Mouse (Mus musculus): ENCODE data around the gene Vav3. TPM values are rescaled to one million over a fixed set of nuclear protein-coding genes. Genes with fewer than 3 reads are reported as not detected.

Vav3 gene
- polyA plus RNA-seq, 1 experiment from 2014 or later: 10.4 TPM

- H3K4me2 ChIP-seq (replicated peaks; ENCODE audit: low read depth): 0 out of 2 replicates have a peak overlapping the region, but pooled peaks have one; percentile 18
- H3K9me3 ChIP-seq (ENCODE audit: control insufficient read depth): no peaks in the 10 kb centered on the region
- peak overlapping the region; percentile 63 for H3K27ac ChIP-seq (ENCODE audit: low read depth, low read length)
- peak; percentile 28; the same call in 1 of the 2 replicates for ATAC-seq
- no peaks in the 10 kb centered on the region for H3K4me1 ChIP-seq (replicated peaks; ENCODE audit: control insufficient read depth, insufficient read depth, low read length)
- no peaks in the 10 kb centered on the region for H3K27me3 ChIP-seq (replicated peaks; ENCODE audit: control insufficient read depth, insufficient read depth, low read length)
- no peak overlapping the region for H3K4me3 ChIP-seq (ENCODE audit: low read depth, low read length)
- 15% methylated on average over 7 of the region's 7 CpGs for WGBS
- no peak overlapping the region for H3K9ac ChIP-seq (ENCODE audit: low read depth, low read length)
- TF ChIP-seq CTCF (IDR thresholded peaks at IDR 0.05; ENCODE audit: low read depth): no peak
- no peaks in the 10 kb centered on the region for H3K36me3 ChIP-seq (ENCODE audit: control insufficient read depth, insufficient read depth)
These were observed 238.5 kb downstream of the Vav3 start for GRCm38 (mm10) chr3:109578983-109579382.

- TF ChIP-seq CTCF (IDR thresholded peaks at IDR 0.05; ENCODE audit: low read depth): no peak
- H3K27ac ChIP-seq (ENCODE audit: low read depth, low read length): no peak overlapping the region
- H3K4me2 ChIP-seq (replicated peaks; ENCODE audit: low read depth): no peak overlapping the region
- no peaks in the 10 kb centered on the region for H3K9me3 ChIP-seq (ENCODE audit: control insufficient read depth)
- H3K36me3 ChIP-seq (ENCODE audit: control insufficient read depth, insufficient read depth): no peaks in the 10 kb centered on the region
- ATAC-seq: no peak
- no peaks in the 10 kb centered on the region for H3K4me1 ChIP-seq (replicated peaks; ENCODE audit: control insufficient read depth, insufficient read depth, low read length)
- no peak overlapping the region for H3K9ac ChIP-seq (ENCODE audit: low read depth, low read length)
- H3K4me3 ChIP-seq (ENCODE audit: low read depth, low read length): no peak overlapping the region
- no peaks in the 10 kb centered on the region for H3K27me3 ChIP-seq (replicated peaks; ENCODE audit: control insufficient read depth, insufficient read depth, low read length)
These were observed 245.5 kb downstream of the Vav3 start for GRCm38 (mm10) chr3:109585946-109586345.

- no peak overlapping the region for H3K27ac ChIP-seq (ENCODE audit: low read depth, low read length)
- H3K27me3 ChIP-seq (replicated peaks; ENCODE audit: control insufficient read depth, insufficient read depth, low read length): no peaks in the 10 kb centered on the region
- H3K4me3 ChIP-seq (ENCODE audit: low read depth, low read length): no peak overlapping the region
- WGBS: 78% methylated on average over 6 of the region's 6 CpGs
- no peak for ATAC-seq
- H3K36me3 ChIP-seq (ENCODE audit: control insufficient read depth, insufficient read depth): no peaks in the 10 kb centered on the region
- H3K9me3 ChIP-seq (ENCODE audit: control insufficient read depth): no peaks in the 10 kb centered on the region
- no peak overlapping the region for H3K4me2 ChIP-seq (replicated peaks; ENCODE audit: low read depth)
- H3K4me1 ChIP-seq (replicated peaks; ENCODE audit: control insufficient read depth, insufficient read depth, low read length): peaks cover 2% of the 10 kb centered on the region; the same call in 1 of the 2 replicates
- TF ChIP-seq CTCF (IDR thresholded peaks at IDR 0.05; ENCODE audit: low read depth): no peak
- no peak overlapping the region for H3K9ac ChIP-seq (ENCODE audit: low read depth, low read length)
These were observed 252.5 kb downstream of the Vav3 start for GRCm38 (mm10) chr3:109592970-109593369.

GRCm38 (mm10) chr3:109596084-109596483 lies 255.6 kb downstream of the Vav3 start:
- Histone ChIP-seq H3K4me2 (replicated peaks; ENCODE audit: low read depth) (no peak overlapping the region), H3K9me3 (ENCODE audit: control insufficient read depth) (no peaks in the 10 kb centered on the region), H3K27me3 (replicated peaks; ENCODE audit: control insufficient read depth, insufficient read depth, low read length) (no peaks in the 10 kb centered on the region), H3K36me3 (ENCODE audit: control insufficient read depth, insufficient read depth) (no peaks in the 10 kb centered on the region), H3K4me1 (replicated peaks; ENCODE audit: control insufficient read depth, insufficient read depth, low read length) (peaks cover 2% of the 10 kb centered on the region; the same call in 1 of the 2 replicates), H3K9ac (ENCODE audit: low read depth, low read length) (no peak overlapping the region), H3K4me3 (ENCODE audit: low read depth, low read length) (no peak overlapping the region), H3K27ac (ENCODE audit: low read depth, low read length) (no peak overlapping the region; the same call in 1 of the 2 replicates)
- no peak for TF ChIP-seq CTCF (IDR thresholded peaks at IDR 0.05; ENCODE audit: low read depth)
- ATAC-seq: peak; percentile 91
- WGBS: 50% methylated on average over 3 of the region's 3 CpGs

- ATAC-seq: peak; percentile 84
- no peak for TF ChIP-seq CTCF (IDR thresholded peaks at IDR 0.05; ENCODE audit: low read depth)
- no peaks in the 10 kb centered on the region for H3K27me3 ChIP-seq (replicated peaks; ENCODE audit: control insufficient read depth, insufficient read depth, low read length)
- peaks cover 6% of the 10 kb centered on the region; the same call in 1 of the 2 replicates for H3K4me1 ChIP-seq (replicated peaks; ENCODE audit: control insufficient read depth, insufficient read depth, low read length)
- peak overlapping the region; percentile 28; the same call in 1 of the 2 replicates for H3K27ac ChIP-seq (ENCODE audit: low read depth, low read length)
- WGBS: 37% methylated on average over 4 of the region's 4 CpGs
- H3K36me3 ChIP-seq (ENCODE audit: control insufficient read depth, insufficient read depth): no peaks in the 10 kb centered on the region
- peak overlapping the region; percentile 24; the same call in 1 of the 2 replicates for H3K4me2 ChIP-seq (replicated peaks; ENCODE audit: low read depth)
- H3K4me3 ChIP-seq (ENCODE audit: low read depth, low read length): no peak overlapping the region
- no peak overlapping the region for H3K9ac ChIP-seq (ENCODE audit: low read depth, low read length)
- no peaks in the 10 kb centered on the region for H3K9me3 ChIP-seq (ENCODE audit: control insufficient read depth)
These were observed 260.4 kb downstream of the Vav3 start for GRCm38 (mm10) chr3:109600699-109601451.

GRCm38 (mm10) chr3:109602753-109603152 lies 262.3 kb downstream of the Vav3 start:
- no peaks in the 10 kb centered on the region for H3K9me3 ChIP-seq (ENCODE audit: control insufficient read depth)
- no peak overlapping the region for H3K4me2 ChIP-seq (replicated peaks; ENCODE audit: low read depth)
- H3K36me3 ChIP-seq (ENCODE audit: control insufficient read depth, insufficient read depth): no peaks in the 10 kb centered on the region
- 0 out of 2 replicates have a peak, but pooled peaks cover 4% of the 10 kb centered on the region for H3K4me1 ChIP-seq (replicated peaks; ENCODE audit: control insufficient read depth, insufficient read depth, low read length)
- no peaks in the 10 kb centered on the region for H3K27me3 ChIP-seq (replicated peaks; ENCODE audit: control insufficient read depth, insufficient read depth, low read length)
- TF ChIP-seq CTCF (IDR thresholded peaks at IDR 0.05; ENCODE audit: low read depth): no peak
- no peak for ATAC-seq
- H3K9ac ChIP-seq (ENCODE audit: low read depth, low read length): no peak overlapping the region
- 64% methylated on average over 1 of the region's 1 CpGs for WGBS
- H3K27ac ChIP-seq (ENCODE audit: low read depth, low read length): no peak overlapping the region
- H3K4me3 ChIP-seq (ENCODE audit: low read depth, low read length): no peak overlapping the region

All from intestine, postnatal 0 days (tissue).